Mouse (Mus musculus) embryonic fibroblast, embryonic 13.5 days (primary cell): ENCODE data around the gene Syt17. TPM values are rescaled to one million over a fixed set of nuclear protein-coding genes. Genes with fewer than 3 reads are reported as not detected.

Source experiments
- H3K27ac ChIP-seq: 2 replicates; pipeline ENCODE4 v1.5.1; 2012; ENCODE audit warnings: low read length, control low read depth, inconsistent platforms; ENCODE audit not compliant: insufficient read depth
- H3K4me1 ChIP-seq: 2 replicates; pipeline ENCODE4 v1.6.1; 2011; ENCODE audit warnings: low read length; ENCODE audit not compliant: control insufficient read depth, insufficient read depth
- H3K4me3 ChIP-seq: 2 replicates; pipeline ENCODE4 v1.5.1; 2011; ENCODE audit warnings: mild to moderate bottlenecking, control low read depth, low read length; ENCODE audit not compliant: insufficient read depth
- CTCF ChIP-seq: IDR thresholded peaks from 2 replicates; pipeline ENCODE4 v1.5.1; 2011; ENCODE audit warnings: mild to moderate bottlenecking, control low read depth, low read length, moderate library complexity, borderline replicate concordance; ENCODE audit not compliant: insufficient read depth
- POLR2A ChIP-seq: IDR thresholded peaks from 2 replicates; pipeline ENCODE4 v1.6.1; 2011; ENCODE audit warnings: low read depth, mild to moderate bottlenecking, control low read depth, low read length, moderate library complexity
- polyA plus RNA-seq: library from polyadenylated mRNA; stranded (reverse); fragments of >200 nt; gene quantifications from 2 replicates; pipeline ENCODE4 v1.2.4, GENCODE M21; 2011; ENCODE audit warnings: low read depth; ENCODE audit not compliant: missing spikeins, insufficient read length

The Syt17 gene
- polyA plus RNA-seq, 1 experiment, result 1.4 TPM

DNA sequence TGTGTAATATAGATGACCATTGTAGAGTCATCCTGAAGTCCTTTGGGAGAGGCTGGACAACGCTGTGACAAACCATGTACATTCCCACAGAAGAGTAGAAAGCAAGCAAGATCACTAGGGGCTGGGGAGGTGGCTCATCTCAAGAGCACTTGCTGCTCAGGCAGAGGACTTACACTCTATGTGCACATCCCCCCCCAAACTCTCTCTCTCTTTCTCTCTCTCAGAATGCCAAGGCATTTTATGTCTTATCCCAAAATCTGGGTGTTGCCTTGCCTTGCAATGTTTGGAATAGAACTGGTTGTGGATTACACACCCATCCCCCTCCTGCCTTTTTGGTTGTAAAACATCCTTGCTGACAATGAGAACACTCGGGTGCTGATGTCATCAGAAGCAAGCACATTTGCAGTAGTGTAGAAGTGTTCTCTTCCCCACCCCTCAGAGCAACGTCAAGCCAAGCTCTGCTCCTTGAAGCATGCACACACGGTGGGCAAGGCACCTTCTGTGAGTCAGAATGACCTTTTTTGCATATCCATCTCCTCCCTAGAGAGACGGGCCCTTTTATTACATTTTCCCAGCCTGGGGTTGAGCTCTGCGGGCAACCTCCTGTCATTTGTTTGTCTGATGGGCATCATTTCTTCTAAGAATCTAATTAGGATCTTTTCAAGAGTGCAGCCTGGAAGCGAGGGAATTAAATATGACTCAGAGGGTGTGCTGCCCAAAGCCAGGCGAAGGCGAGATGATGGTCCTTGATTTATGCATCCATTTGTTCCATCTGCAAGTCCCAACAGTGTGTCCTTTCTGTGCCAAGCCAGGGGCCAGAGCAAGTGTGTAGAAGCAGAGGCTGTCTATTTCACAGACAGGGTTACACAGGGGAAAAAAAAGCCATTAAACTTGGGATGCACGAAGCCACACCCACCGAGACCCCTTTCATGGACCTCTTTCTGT lies 15.1 kb upstream of the Syt17 start:
- H3K4me3 ChIP-seq, result no peak overlapping the region
- no peak for TF ChIP-seq POLR2A
- no peak for TF ChIP-seq CTCF
- no peak overlapping the region for H3K27ac ChIP-seq
- H3K4me1 ChIP-seq, result peaks cover 3% of the 10 kb centered on the region; the same call in 1 of the 2 replicates

DNA sequence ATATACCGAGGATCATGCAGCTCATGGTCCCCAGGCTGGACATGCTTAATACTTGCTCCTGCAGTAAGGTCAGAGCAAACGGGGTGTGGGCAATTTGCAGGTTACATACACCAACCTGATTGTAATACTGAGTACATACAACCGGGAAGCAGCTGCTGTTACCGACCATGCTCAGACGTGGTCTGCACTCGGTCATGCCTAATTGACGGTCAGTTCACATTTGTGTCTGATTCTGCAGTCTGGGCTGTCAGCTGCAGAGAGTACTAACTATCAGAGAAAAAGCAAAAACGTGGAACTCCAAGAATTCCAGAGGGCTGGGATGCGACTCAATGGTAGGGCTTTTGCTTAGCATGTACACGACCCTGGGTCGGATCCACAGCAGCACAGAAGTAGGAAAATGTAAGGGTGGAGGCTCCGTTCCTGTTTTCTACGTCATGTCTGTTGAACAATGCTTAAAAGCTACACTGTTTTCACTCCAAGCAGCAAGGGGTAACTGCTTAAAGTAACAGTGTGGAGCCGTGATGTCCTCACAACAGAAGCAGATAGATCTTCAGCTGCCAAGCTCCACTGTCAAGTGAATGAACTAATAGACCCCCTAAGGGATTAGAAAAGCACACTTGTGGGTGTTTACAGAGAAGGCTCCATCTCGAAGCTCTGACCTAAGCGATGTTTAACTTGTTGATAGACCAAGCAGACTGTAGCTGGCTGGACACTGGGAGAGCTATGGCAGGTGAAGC lies 13.5 kb upstream of the Syt17 start:
- H3K27ac ChIP-seq, result no peak overlapping the region
- H3K4me3 ChIP-seq, result no peak overlapping the region
- TF ChIP-seq POLR2A (no peak), CTCF (no peak)
- peaks cover 3% of the 10 kb centered on the region; the same call in 1 of the 2 replicates for H3K4me1 ChIP-seq

DNA sequence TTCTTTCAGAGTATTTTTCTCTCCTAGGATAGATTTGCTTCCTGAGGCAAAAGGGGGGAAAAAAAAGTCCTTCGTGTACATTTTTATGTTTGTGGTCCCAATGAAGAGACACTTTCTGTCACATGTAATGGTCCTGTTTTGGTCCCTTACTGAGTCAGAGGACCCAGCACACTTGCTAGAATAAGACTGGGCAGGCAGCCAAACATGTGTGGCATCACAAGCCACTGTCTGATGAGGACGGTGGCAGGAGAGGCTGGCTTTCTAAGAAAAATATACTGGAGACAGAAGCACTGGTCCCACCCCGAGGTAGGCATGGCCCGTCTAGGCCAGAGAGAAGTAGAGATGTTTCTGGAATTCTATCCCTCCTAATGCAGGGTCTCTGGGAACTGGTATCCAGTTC lies 5.7 kb upstream of the Syt17 start:
- Histone ChIP-seq H3K4me1 (no peaks in the 10 kb centered on the region), H3K4me3 (no peak overlapping the region), H3K27ac (no peak overlapping the region)
- no peak for TF ChIP-seq POLR2A
- TF ChIP-seq CTCF, result no peak

DNA sequence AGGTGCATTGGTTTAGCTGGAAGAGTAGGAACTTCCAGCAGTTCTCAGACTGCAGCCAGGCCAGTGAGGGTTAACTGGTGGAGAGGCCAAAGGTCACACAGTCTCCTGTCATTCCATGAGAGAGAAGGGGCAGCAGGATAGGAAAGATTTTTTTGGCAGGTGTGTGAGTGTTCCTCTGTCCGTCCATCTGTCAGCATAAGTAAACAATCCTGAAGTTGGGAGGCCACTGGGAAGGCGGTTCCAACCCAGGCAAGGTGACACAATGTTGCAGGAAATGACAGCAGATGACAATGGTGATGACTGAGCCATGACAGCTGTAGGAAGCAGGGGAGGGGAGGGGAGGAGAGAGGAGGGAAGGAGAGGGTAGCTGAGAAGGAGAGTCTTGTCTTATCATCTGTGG lies 4.9 kb upstream of the Syt17 start:
- TF ChIP-seq CTCF, result no peak
- no peak for TF ChIP-seq POLR2A
- Histone ChIP-seq H3K27ac (no peak overlapping the region), H3K4me3 (no peak overlapping the region), H3K4me1 (no peaks in the 10 kb centered on the region)

DNA sequence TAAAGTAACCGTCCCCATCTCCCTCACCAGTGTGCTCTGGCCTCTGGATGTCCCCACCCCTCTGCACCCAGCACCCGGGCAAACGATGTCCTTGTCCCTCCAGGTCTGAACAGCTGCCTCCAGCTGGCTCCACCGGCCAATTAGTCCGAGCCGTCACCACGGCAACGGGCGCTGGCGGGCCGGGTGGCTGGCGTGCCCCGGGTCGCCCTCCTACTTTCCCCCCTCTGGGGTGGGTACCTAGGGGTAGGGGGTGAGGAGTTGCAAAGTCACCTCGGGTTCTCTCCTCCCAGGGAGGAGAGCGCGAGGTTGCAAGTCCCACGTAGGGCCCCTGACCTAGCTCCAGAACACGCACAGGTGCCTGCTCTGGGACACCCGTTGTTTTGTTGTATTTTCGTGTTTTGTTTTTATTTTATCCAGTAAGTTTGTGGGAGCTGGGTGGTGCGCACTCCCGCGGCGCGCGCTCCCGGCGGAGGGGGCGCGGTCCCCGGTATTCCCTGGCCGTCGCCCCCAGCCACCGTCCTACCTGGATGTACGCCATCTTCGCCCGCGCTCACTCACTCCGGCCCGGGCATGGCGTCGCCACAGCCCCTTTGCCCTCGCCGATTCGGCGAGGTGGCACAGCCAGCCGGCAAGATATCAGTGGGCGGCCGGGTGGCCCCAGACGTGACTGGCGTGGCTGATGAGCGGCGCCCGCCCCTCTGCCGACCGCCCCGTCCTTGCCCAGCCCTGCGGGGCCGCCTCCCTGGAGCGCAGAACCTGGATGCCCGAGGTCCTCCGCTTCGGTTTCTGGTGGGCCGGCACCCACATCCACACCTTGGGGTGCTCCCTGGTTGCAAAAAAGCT lies 510 bp downstream of the Syt17 start:
- Histone ChIP-seq H3K4me3 (peak overlapping the region; percentile 53), H3K4me1 (peaks cover 8% of the 10 kb centered on the region), H3K27ac (no peak overlapping the region)
- TF ChIP-seq POLR2A, result no peak
- TF ChIP-seq CTCF, result no peak

DNA sequence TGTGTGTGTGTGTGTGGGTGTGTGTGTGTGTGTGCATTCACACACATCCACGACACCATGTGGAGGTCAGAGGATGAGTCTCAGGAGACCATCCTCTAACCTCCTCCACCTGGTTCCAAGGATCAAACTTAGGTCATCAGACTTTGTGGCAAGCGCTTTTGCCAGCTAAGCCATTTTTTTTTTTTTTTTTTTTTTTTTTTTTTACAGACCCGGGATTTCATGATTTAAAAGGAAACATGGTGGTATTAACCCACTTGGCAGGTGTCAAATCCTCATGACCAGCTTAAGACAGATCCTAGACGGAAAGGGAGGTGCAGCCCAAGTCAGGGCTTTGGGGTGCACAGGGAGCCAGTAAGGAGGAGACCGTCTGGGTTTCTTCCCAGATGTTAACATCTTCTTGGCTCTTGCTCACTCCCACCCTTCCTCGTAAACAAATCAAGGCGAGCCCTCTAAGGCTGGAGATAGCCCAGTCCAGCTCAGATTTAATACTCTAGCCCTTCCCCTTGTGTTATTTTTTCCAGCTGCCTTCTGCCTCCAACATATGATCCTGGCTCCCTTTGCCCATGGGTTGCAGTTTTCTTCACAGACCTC lies 4.0 kb downstream of the Syt17 start:
- Histone ChIP-seq H3K4me1 (peaks cover 9% of the 10 kb centered on the region), H3K27ac (no peak overlapping the region), H3K4me3 (no peak overlapping the region)
- no peak for TF ChIP-seq POLR2A
- TF ChIP-seq CTCF, result no peak

DNA sequence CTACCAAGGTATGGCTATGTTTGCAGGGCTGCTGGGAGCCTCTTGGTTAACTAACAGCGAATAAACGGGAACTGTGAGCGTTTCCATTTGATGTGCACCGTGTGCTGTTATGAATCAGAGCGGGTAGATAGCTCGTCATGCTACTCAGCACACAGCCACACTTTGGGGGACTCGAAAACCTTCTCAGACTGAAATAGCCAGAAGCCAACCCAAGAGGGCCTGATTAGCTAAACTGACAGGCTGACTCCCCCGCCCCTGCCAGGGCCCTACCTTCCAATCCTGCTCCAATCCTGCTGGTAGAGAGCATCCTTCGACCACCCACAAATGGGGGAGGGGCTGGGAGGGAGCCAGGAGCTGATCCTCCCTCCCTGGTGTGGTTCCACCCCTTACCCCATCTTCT lies 4.7 kb downstream of the Syt17 start:
- H3K4me3 ChIP-seq, result no peak overlapping the region
- TF ChIP-seq POLR2A, result no peak
- no peak for TF ChIP-seq CTCF
- H3K27ac ChIP-seq, result no peak overlapping the region
- H3K4me1 ChIP-seq, result peaks cover 9% of the 10 kb centered on the region

DNA sequence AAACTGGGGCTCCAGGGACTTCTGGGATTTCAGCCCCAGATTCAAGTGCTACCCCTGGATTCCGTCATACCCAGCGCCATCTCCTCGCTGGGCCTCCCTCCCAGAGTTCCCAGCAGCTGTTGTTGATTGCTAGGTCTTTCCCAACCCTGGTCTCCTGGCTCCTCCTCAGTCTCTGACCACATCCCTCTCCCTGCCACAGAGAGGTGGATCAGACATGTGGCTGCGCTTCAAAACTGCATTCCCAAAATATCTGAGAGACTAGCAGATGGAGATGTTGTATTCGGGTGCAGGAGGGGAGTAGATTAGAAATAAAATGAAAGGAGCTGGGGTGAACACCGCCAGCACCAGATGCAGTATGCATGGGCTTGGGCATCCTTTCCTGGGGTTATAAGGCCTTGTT lies 6.5 kb downstream of the Syt17 start:
- no peak overlapping the region for H3K4me3 ChIP-seq
- no peak overlapping the region for H3K27ac ChIP-seq
- TF ChIP-seq CTCF (no peak), POLR2A (no peak)
- H3K4me1 ChIP-seq, result peaks cover 9% of the 10 kb centered on the region
